Mouse (Mus musculus): ENCODE data around the gene Eif2b2. TPM values are rescaled to one million over a fixed set of nuclear protein-coding genes. Genes with fewer than 3 reads are reported as not detected.

The Eif2b2 gene
- polyA plus RNA-seq, 1 experiment from 2014 or later: 60.0 TPM

DNA sequence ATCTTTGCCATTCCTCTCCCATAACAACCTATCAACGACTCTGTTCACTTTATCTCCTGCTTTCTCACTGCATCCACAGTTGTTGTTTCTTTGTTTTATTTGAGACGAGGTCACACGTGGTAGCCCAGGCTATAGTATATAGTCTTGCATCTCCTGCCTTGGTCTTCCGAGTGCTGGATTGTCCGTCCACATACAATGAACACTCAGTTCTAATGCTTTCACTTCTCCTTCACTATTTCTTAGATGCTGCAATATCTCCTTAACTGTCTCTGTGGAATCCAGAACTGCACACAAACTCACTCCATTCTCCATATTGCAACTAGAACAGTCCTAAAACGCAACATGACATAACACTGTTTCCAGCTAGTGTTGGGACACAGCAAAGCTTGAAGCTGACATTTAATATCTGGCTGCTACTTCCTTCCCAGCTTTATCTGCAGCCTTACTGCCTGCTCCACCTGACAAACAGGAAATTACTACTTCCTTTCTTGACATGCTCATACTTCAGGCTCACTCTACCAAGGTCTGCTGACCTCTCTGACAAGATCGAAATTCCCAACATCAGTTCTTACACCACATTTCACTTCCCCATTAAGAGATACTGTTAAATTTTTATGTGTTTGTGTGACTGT is 37.8 kb downstream of the Eif2b2 start:
- Histone ChIP-seq H3K4me1 (ENCODE audit: control insufficient read depth in 2 of 2, insufficient read depth in 2 of 2, low read length in 2 of 2) (peaks cover 0 to 2% of the 10 kb centered on the region in 2 experiments; a peak in 1 of 4 replicates), H3K27me3 (ENCODE audit: control insufficient read depth, insufficient read depth, low read length) (no peaks in the 10 kb centered on the region), H3K9me3 (ENCODE audit: control insufficient read depth, low read length) (no peaks in the 10 kb centered on the region), H3K27ac (replicated peaks in 1 of 2; ENCODE audit: control insufficient read depth in 1 of 2, insufficient read depth in 1 of 2, low read depth in 2 of 2, low read length in 2 of 2) (peak overlapping the region; percentile 73 to 77), H3K4me2 (ENCODE audit: low read length) (no peak overlapping the region), H3K9ac (ENCODE audit: low read length) (no peak overlapping the region), H3K36me3 (ENCODE audit: control insufficient read depth, insufficient read depth, low read length) (peaks cover 19% of the 10 kb centered on the region), H3K4me3 (ENCODE audit: control insufficient read depth in 1 of 2, insufficient read depth in 1 of 2, low read depth in 1 of 2, low read length in 2 of 2) (no peak overlapping the region)
- WGBS: 46% methylated on average over 7 of the region's 7 CpGs
- ATAC-seq (ENCODE audit: insufficient number of reproducible peaks, insufficient read depth, low FRiP score, low read depth): peak; percentile 50; the same call in 1 of the 2 replicates

DNA sequence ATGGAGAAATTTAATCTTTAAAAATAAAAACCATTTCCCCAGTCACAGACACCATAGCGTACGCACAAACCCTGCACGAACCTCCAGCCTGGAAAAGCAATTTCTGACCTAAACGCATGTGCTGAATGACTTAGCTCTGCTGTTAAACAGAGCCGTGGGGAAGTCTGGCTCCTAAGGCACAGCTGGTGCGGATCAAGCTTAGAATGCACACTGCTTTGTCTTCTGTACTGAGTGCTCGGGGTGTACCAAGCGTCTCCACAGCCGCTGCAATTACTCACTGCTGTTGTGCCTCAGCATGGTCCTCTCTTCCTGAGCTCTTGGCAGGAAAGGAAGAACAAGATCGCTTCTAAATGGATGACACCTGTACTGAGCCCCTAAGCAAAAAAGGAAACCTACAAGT is 43.2 kb downstream of the Eif2b2 start:
- peaks cover 3 to 14% of the 10 kb centered on the region in 2 experiments; a peak in 3 of 4 replicates for H3K4me1 ChIP-seq (ENCODE audit: control insufficient read depth in 2 of 2, insufficient read depth in 2 of 2, low read length in 2 of 2)
- no peak overlapping the region for H3K4me3 ChIP-seq (ENCODE audit: control insufficient read depth in 1 of 2, insufficient read depth in 1 of 2, low read depth in 1 of 2, low read length in 2 of 2)
- ATAC-seq (ENCODE audit: insufficient number of reproducible peaks, insufficient read depth, low FRiP score, low read depth): no peak
- H3K27ac ChIP-seq (replicated peaks in 1 of 2; ENCODE audit: control insufficient read depth in 1 of 2, insufficient read depth in 1 of 2, low read depth in 2 of 2, low read length in 2 of 2): 0 out of 4 replicates have a peak overlapping the region, but pooled peaks of 1 of the 2 experiments have one; percentile 15
- no peaks in the 10 kb centered on the region for H3K9me3 ChIP-seq (ENCODE audit: control insufficient read depth, low read length)
- no peaks in the 10 kb centered on the region for H3K27me3 ChIP-seq (ENCODE audit: control insufficient read depth, insufficient read depth, low read length)
- no peak overlapping the region for H3K9ac ChIP-seq (ENCODE audit: low read length)
- 72% methylated on average over 10 of the region's 10 CpGs for WGBS
- peaks cover 19% of the 10 kb centered on the region for H3K36me3 ChIP-seq (ENCODE audit: control insufficient read depth, insufficient read depth, low read length)
- no peak overlapping the region for H3K4me2 ChIP-seq (ENCODE audit: low read length)

DNA sequence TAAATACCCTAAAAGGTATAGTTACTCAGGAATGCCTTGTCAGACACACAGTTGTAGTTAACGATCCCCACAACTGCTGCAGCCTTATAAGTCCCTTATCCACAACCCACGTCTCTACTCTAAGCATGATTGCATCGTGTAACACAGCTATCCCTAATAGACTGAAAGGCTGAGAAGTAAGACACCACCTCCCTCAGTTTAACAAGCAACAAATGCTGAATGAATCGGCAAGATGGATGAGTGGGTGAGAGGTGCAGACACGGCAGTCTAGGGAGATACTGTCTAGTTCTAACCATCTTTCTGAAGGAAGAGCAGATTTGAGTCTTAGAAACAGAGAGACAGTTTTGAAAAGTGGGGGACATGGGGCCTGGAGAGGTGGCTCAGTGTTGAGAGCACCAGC is 43.9 kb downstream of the Eif2b2 start:
- no peaks in the 10 kb centered on the region for H3K9me3 ChIP-seq (ENCODE audit: control insufficient read depth, low read length)
- H3K36me3 ChIP-seq (ENCODE audit: control insufficient read depth, insufficient read depth, low read length): peaks cover 19% of the 10 kb centered on the region
- ATAC-seq (ENCODE audit: insufficient number of reproducible peaks, insufficient read depth, low FRiP score, low read depth): no peak
- H3K4me2 ChIP-seq (ENCODE audit: low read length): no peak overlapping the region
- H3K27ac ChIP-seq (replicated peaks in 1 of 2; ENCODE audit: control insufficient read depth in 1 of 2, insufficient read depth in 1 of 2, low read depth in 2 of 2, low read length in 2 of 2): no peak overlapping the region
- 68% methylated on average over 5 of the region's 5 CpGs for WGBS
- H3K9ac ChIP-seq (ENCODE audit: low read length): no peak overlapping the region
- H3K4me1 ChIP-seq (ENCODE audit: control insufficient read depth in 2 of 2, insufficient read depth in 2 of 2, low read length in 2 of 2): peaks cover 3 to 14% of the 10 kb centered on the region in 2 experiments; a peak in 3 of 4 replicates
- no peaks in the 10 kb centered on the region for H3K27me3 ChIP-seq (ENCODE audit: control insufficient read depth, insufficient read depth, low read length)
- no peak overlapping the region for H3K4me3 ChIP-seq (ENCODE audit: control insufficient read depth in 1 of 2, insufficient read depth in 1 of 2, low read depth in 1 of 2, low read length in 2 of 2)

DNA sequence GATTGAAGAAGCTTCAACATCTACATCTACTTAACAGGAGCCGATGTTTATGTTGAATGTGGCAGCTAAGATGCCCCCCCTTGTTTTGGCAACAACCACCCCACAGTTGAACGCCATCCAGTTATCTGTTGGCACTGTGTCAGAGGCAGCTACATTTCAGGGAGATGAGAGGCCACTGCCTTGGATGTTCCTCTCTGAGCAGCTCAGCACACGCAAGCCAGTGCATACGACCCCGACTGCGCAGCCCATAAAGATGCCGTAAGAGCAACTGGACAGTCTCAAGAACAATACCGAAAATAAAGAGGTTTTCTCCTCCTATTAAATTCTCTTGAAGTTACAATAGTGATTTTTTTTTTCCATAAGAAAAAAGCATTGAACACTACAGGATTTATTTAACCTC is 45.2 kb downstream of the Eif2b2 start:
- Histone ChIP-seq H3K4me2 (ENCODE audit: low read length) (no peak overlapping the region), H3K9me3 (ENCODE audit: control insufficient read depth, low read length) (no peaks in the 10 kb centered on the region), H3K36me3 (ENCODE audit: control insufficient read depth, insufficient read depth, low read length) (peaks cover 10% of the 10 kb centered on the region; the same call in 1 of the 2 replicates), H3K9ac (ENCODE audit: low read length) (no peak overlapping the region), H3K4me1 (ENCODE audit: control insufficient read depth in 2 of 2, insufficient read depth in 2 of 2, low read length in 2 of 2) (peaks cover 3 to 14% of the 10 kb centered on the region in 2 experiments; a peak in 3 of 4 replicates), H3K4me3 (ENCODE audit: control insufficient read depth in 1 of 2, insufficient read depth in 1 of 2, low read depth in 1 of 2, low read length in 2 of 2) (no peak overlapping the region), H3K27ac (replicated peaks in 1 of 2; ENCODE audit: control insufficient read depth in 1 of 2, insufficient read depth in 1 of 2, low read depth in 2 of 2, low read length in 2 of 2) (no peak overlapping the region), H3K27me3 (ENCODE audit: control insufficient read depth, insufficient read depth, low read length) (no peaks in the 10 kb centered on the region)
- ATAC-seq (ENCODE audit: insufficient number of reproducible peaks, insufficient read depth, low FRiP score, low read depth): no peak
- WGBS: 69% methylated on average over 8 of the region's 8 CpGs

DNA sequence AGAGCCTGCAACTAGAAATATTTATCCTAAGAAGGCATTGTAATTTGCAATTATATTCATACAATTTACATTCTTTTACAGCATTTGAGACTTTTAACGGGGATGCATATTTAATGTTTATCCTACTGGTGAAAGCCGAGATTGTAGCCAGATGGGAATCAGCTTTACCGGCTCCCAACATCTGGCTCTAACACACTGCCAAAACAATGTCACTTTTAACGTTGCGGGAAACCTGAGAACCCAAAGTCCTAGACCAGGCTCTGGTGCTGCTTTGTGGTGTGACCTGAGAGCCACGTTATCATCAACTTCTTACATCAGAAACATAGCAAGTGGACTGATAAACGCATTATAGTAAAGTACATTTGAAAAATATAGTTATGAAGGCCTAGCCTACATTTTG is 45.7 kb downstream of the Eif2b2 start:
- peaks cover 9% of the 10 kb centered on the region; the same call in 1 of the 2 replicates for H3K36me3 ChIP-seq (ENCODE audit: control insufficient read depth, insufficient read depth, low read length)
- no peak overlapping the region for H3K27ac ChIP-seq (replicated peaks in 1 of 2; ENCODE audit: control insufficient read depth in 1 of 2, insufficient read depth in 1 of 2, low read depth in 2 of 2, low read length in 2 of 2)
- H3K4me1 ChIP-seq (ENCODE audit: control insufficient read depth in 2 of 2, insufficient read depth in 2 of 2, low read length in 2 of 2): peaks cover 3 to 16% of the 10 kb centered on the region in 2 experiments; a peak in 3 of 4 replicates
- no peak overlapping the region for H3K4me2 ChIP-seq (ENCODE audit: low read length)
- no peaks in the 10 kb centered on the region for H3K27me3 ChIP-seq (ENCODE audit: control insufficient read depth, insufficient read depth, low read length)
- 46% methylated on average over 7 of the region's 7 CpGs for WGBS
- ATAC-seq (ENCODE audit: insufficient number of reproducible peaks, insufficient read depth, low FRiP score, low read depth): no peak
- no peak overlapping the region for H3K9ac ChIP-seq (ENCODE audit: low read length)
- no peak overlapping the region for H3K4me3 ChIP-seq (ENCODE audit: control insufficient read depth in 1 of 2, insufficient read depth in 1 of 2, low read depth in 1 of 2, low read length in 2 of 2)
- no peaks in the 10 kb centered on the region for H3K9me3 ChIP-seq (ENCODE audit: control insufficient read depth, low read length)

DNA sequence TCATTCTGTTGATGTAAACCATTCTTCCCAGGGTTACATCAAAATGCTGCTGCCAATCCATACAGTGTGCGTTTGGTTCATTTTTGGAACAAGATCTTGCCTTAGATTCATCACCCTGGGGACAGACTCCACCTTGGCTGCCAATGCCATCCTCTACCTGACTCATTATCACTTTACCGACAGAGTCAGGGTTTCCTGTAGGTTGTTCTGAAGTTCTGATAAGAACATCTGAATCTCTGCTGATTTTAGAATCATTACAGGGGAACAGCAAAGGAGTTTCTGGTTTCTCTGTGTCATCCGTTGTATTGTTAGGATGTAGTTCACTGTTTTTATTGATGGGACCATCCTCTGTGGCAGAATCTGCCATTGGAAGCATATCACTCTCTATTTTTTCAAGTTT is 47.0 kb downstream of the Eif2b2 start:
- WGBS: 72% methylated on average over 3 of the region's 3 CpGs
- no peaks in the 10 kb centered on the region for H3K27me3 ChIP-seq (ENCODE audit: control insufficient read depth, insufficient read depth, low read length)

DNA sequence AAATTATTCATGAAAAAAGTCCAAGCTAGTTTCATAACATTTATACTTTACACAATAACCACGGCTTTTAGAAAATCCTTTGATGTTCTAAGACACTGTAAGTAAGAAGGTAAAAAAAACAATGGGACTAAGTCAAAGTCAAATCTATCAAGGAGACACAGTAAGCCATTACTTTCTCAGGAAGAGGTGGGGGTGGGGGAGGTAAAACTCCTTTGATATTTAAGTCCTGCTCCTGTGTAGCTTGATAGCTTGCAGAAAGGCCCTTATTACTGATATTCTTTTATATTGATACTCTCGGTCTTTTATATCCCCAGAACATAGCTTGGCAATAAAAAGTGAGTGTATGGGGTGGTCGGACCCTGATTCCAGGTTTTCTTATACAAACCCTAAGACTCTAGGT is 50.5 kb downstream of the Eif2b2 start:
- Histone ChIP-seq H3K4me1 (ENCODE audit: control insufficient read depth in 2 of 2, insufficient read depth in 2 of 2, low read length in 2 of 2) (peaks cover 2 to 12% of the 10 kb centered on the region in 2 experiments; a peak in 3 of 4 replicates), H3K27me3 (ENCODE audit: control insufficient read depth, insufficient read depth, low read length) (no peaks in the 10 kb centered on the region), H3K9ac (ENCODE audit: low read length) (peak overlapping the region; percentile 81), H3K4me3 (ENCODE audit: control insufficient read depth in 1 of 2, insufficient read depth in 1 of 2, low read depth in 1 of 2, low read length in 2 of 2) (peak overlapping the region; percentile 64 to 95), H3K36me3 (ENCODE audit: control insufficient read depth, insufficient read depth, low read length) (0 out of 2 replicates have a peak, but pooled peaks cover 3% of the 10 kb centered on the region), H3K4me2 (ENCODE audit: low read length) (peak overlapping the region; percentile 74), H3K9me3 (ENCODE audit: control insufficient read depth, low read length) (peaks cover 3% of the 10 kb centered on the region; the same call in 1 of the 2 replicates), H3K27ac (replicated peaks in 1 of 2; ENCODE audit: control insufficient read depth in 1 of 2, insufficient read depth in 1 of 2, low read depth in 2 of 2, low read length in 2 of 2) (peak overlapping the region; percentile 75 to 79; a peak in 3 of 4 replicates)
- WGBS: 47% methylated on average over 3 of the region's 3 CpGs
- ATAC-seq (ENCODE audit: insufficient number of reproducible peaks, insufficient read depth, low FRiP score, low read depth): no peak

More for the DNA sequence above, 47.0 kb downstream of the Eif2b2 start:
- H3K4me1 ChIP-seq (ENCODE audit: control insufficient read depth in 2 of 2, insufficient read depth in 2 of 2, low read length in 2 of 2): peaks cover 3 to 17% of the 10 kb centered on the region in 2 experiments; a peak in 3 of 4 replicates
- H3K4me3 ChIP-seq (ENCODE audit: control insufficient read depth in 1 of 2, insufficient read depth in 1 of 2, low read depth in 1 of 2, low read length in 2 of 2): no peak overlapping the region
- ATAC-seq (ENCODE audit: insufficient number of reproducible peaks, insufficient read depth, low FRiP score, low read depth): no peak
- no peak overlapping the region for H3K4me2 ChIP-seq (ENCODE audit: low read length)
- H3K9me3 ChIP-seq (ENCODE audit: control insufficient read depth, low read length): no peaks in the 10 kb centered on the region
- no peak overlapping the region for H3K9ac ChIP-seq (ENCODE audit: low read length)
- H3K36me3 ChIP-seq (ENCODE audit: control insufficient read depth, insufficient read depth, low read length): no peaks in the 10 kb centered on the region
- no peak overlapping the region for H3K27ac ChIP-seq (replicated peaks in 1 of 2; ENCODE audit: control insufficient read depth in 1 of 2, insufficient read depth in 1 of 2, low read depth in 2 of 2, low read length in 2 of 2)

Measured in heart, embryonic 14.5 days (tissue).